Mouse (Mus musculus) olfactory bulb, adult 2 months (tissue): Measurements from ENCODE around the gene Clec1a.

Source experiments
- CTCF ChIP-seq: fragments of 200-500 bp; IDR thresholded peaks from 2 replicates; pipeline ENCODE4 v1.5.1; 2012; ENCODE audit warnings: low read depth, mild to moderate bottlenecking, low read length, moderate library complexity; ENCODE audit not compliant: insufficient read depth
- POLR2A ChIP-seq: fragments of 200-500 bp; IDR thresholded peaks from 2 replicates; pipeline ENCODE4 v1.6.1; 2012; ENCODE audit warnings: mild to moderate bottlenecking, low read depth, low read length, moderate library complexity; ENCODE audit not compliant: insufficient read depth

GRCm38 (mm10) chr6:129471386-129471785, 19.6 kb upstream of the Clec1a start:
- no peak for TF ChIP-seq POLR2A
- TF ChIP-seq CTCF = no peak
